Mouse (Mus musculus): Measurements from ENCODE around the gene Cga. TPM values are rescaled to one million over a fixed set of nuclear protein-coding genes. Genes with fewer than 3 reads are reported as not detected.
"Not testable (repeated sequence)": the region's sequence is repeated elsewhere in the genome, so short reads cannot be mapped to it uniquely, and the experiment has no call there.

Cga gene
- polyA plus RNA-seq, 1 experiment from 2014 or later, result 0.48 TPM

DNA sequence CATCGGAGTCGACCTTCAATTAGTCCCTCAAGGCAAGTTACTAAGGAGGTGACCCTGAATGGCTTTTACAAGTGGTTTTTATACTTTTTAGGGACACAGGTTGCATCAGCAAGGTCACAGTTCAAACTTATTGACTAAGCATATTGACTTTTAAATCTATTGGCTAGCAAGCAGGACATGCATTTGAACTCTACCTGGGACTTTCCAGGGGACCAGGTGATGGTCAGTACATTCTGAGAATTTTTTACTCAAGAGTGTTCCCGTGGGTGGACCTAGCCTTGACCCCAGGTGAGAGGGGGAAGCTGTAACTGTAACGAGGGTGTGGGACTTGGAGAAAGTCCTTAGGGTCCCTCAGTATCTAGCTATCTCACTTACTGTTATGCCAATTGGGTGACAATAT, 7.6 kb downstream of the Cga start:
- Histone ChIP-seq H3K4me2 (ENCODE audit: low read length) (no peak overlapping the region), H3K4me1 (ENCODE audit: control insufficient read depth, insufficient read depth, low read length) (peaks cover 2% of the 10 kb centered on the region; the same call in 1 of the 2 replicates), H3K36me3 (ENCODE audit: control insufficient read depth, insufficient read depth, low read length) (no peaks in the 10 kb centered on the region), H3K9ac (ENCODE audit: low read depth, low read length) (no peak overlapping the region), H3K27me3 (ENCODE audit: control insufficient read depth, insufficient read depth, low read depth, low read length) (no peaks in the 10 kb centered on the region), H3K9me3 (replicated peaks; ENCODE audit: control insufficient read depth, low read length, poor library complexity, severe bottlenecking) (no peaks in the 10 kb centered on the region), H3K27ac (ENCODE audit: low read length) (no peak overlapping the region), H3K4me3 (ENCODE audit: low read depth, low read length) (no peak overlapping the region)
- no peak for ATAC-seq
- 78% methylated on average over 4 of the region's 4 CpGs for WGBS

DNA sequence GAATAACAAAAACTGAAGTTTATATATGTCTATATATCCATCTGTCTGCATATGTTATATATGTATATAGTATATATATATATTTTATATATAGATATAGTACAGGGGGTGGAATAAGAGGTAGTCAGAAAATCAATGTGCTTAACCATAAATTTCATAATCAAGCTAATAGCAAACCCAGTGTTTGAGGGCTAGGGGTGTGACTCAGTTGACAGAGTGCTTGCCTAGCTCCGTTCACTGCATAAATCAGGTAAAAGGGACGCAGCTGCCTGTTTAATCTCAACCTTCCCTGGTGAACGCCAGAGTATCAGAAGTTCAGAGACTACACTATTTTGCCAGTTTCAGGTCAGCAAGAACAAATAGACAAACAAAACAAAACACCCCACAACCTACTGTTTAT, 8.0 kb downstream of the Cga start:
- H3K4me1 ChIP-seq (ENCODE audit: control insufficient read depth, insufficient read depth, low read length); H3K9me3 ChIP-seq (replicated peaks; ENCODE audit: control insufficient read depth, low read length, poor library complexity, severe bottlenecking); H3K4me3 ChIP-seq (ENCODE audit: low read depth, low read length); H3K27ac ChIP-seq (ENCODE audit: low read length); H3K36me3 ChIP-seq (ENCODE audit: control insufficient read depth, insufficient read depth, low read length); H3K27me3 ChIP-seq (ENCODE audit: control insufficient read depth, insufficient read depth, low read depth, low read length); ATAC-seq; H3K9ac ChIP-seq (ENCODE audit: low read depth, low read length); H3K4me2 ChIP-seq (ENCODE audit: low read length): not testable (repeated sequence)
- 87% methylated on average over 3 of the region's 3 CpGs for WGBS

GRCm38 (mm10) chr4:34905396-34905795, 11.8 kb downstream of the Cga start:
- WGBS, result 60% methylated on average over 5 of the region's 5 CpGs
- no peak overlapping the region for H3K4me3 ChIP-seq (ENCODE audit: low read depth, low read length)
- H3K27me3 ChIP-seq (ENCODE audit: control insufficient read depth, insufficient read depth, low read depth, low read length), result no peaks in the 10 kb centered on the region
- no peak overlapping the region for H3K4me2 ChIP-seq (ENCODE audit: low read length)
- no peaks in the 10 kb centered on the region for H3K9me3 ChIP-seq (replicated peaks; ENCODE audit: control insufficient read depth, low read length, poor library complexity, severe bottlenecking)
- H3K36me3 ChIP-seq (ENCODE audit: control insufficient read depth, insufficient read depth, low read length), result no peaks in the 10 kb centered on the region
- no peak overlapping the region for H3K9ac ChIP-seq (ENCODE audit: low read depth, low read length)
- no peak overlapping the region for H3K27ac ChIP-seq (ENCODE audit: low read length)
- no peak for ATAC-seq
- no peaks in the 10 kb centered on the region; the same call in 1 of the 2 replicates for H3K4me1 ChIP-seq (ENCODE audit: control insufficient read depth, insufficient read depth, low read length)

DNA sequence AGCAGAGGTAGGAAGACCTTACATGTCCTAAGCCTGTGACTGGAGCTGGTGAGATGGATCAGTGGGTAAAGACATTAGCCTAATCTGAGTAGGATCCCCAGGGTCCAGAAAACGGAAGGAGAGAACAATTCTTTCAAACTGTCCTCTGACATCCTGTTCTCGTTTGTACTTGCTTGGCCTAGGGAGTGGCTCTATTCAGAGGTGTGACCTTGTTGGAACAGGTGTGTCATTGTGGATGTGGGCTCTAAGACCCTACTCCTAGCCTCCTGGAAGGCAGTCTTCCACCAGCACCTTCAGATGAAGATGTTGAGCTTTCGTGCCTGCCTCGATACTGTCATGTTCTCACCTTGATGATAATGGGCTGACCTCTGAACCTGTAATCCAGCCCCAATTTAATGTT, 12.6 kb downstream of the Cga start:
- Histone ChIP-seq H3K36me3 (ENCODE audit: control insufficient read depth, insufficient read depth, low read length) (no peaks in the 10 kb centered on the region), H3K4me1 (ENCODE audit: control insufficient read depth, insufficient read depth, low read length) (no peaks in the 10 kb centered on the region), H3K9me3 (replicated peaks; ENCODE audit: control insufficient read depth, low read length, poor library complexity, severe bottlenecking) (no peaks in the 10 kb centered on the region), H3K27ac (ENCODE audit: low read length) (no peak overlapping the region), H3K4me3 (ENCODE audit: low read depth, low read length) (no peak overlapping the region), H3K27me3 (ENCODE audit: control insufficient read depth, insufficient read depth, low read depth, low read length) (no peaks in the 10 kb centered on the region), H3K9ac (ENCODE audit: low read depth, low read length) (no peak overlapping the region), H3K4me2 (ENCODE audit: low read length) (no peak overlapping the region)
- ATAC-seq, result no peak
- WGBS, result 73% methylated on average over 4 of the region's 4 CpGs

- H3K9me3 ChIP-seq (replicated peaks; ENCODE audit: control insufficient read depth, low read length, poor library complexity, severe bottlenecking), result no peaks in the 10 kb centered on the region
- no peak overlapping the region for H3K4me2 ChIP-seq (ENCODE audit: low read length)
- H3K27me3 ChIP-seq (ENCODE audit: control insufficient read depth, insufficient read depth, low read depth, low read length), result no peaks in the 10 kb centered on the region
- no peak overlapping the region for H3K27ac ChIP-seq (ENCODE audit: low read length)
- ATAC-seq, result no peak
- WGBS, result 43% methylated on average over 14 of the region's 14 CpGs
- no peaks in the 10 kb centered on the region for H3K36me3 ChIP-seq (ENCODE audit: control insufficient read depth, insufficient read depth, low read length)
- H3K9ac ChIP-seq (ENCODE audit: low read depth, low read length), result no peak overlapping the region
- H3K4me1 ChIP-seq (ENCODE audit: control insufficient read depth, insufficient read depth, low read length), result no peaks in the 10 kb centered on the region
- H3K4me3 ChIP-seq (ENCODE audit: low read depth, low read length), result no peak overlapping the region
Measured at GRCm38 (mm10) chr4:34907026-34907425, 13.4 kb downstream of the Cga start.

DNA sequence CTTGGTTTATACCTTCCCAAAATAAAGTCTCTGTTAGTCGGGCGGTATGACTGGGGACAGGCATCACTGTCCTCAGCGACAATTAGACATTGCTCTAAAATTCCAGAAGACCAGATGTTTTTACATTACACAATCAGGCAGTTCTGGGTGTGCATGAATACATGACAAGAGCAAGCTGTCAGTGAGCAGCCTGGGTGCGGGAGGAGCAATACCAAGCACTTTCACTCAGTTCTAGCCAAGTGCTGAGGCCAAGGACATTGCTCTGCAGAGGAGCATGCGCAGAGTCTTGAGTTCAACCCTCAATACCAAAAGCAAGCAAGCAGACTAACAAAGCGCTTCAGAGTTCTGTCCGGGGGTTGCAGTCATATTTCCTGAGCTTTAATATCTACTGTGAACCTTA, 14.5 kb downstream of the Cga start:
- Histone ChIP-seq H3K36me3 (ENCODE audit: control insufficient read depth, insufficient read depth, low read length) (no peaks in the 10 kb centered on the region), H3K9ac (ENCODE audit: low read depth, low read length) (no peak overlapping the region), H3K9me3 (replicated peaks; ENCODE audit: control insufficient read depth, low read length, poor library complexity, severe bottlenecking) (no peaks in the 10 kb centered on the region), H3K27ac (ENCODE audit: low read length) (no peak overlapping the region), H3K4me1 (ENCODE audit: control insufficient read depth, insufficient read depth, low read length) (no peaks in the 10 kb centered on the region), H3K4me3 (ENCODE audit: low read depth, low read length) (no peak overlapping the region), H3K27me3 (ENCODE audit: control insufficient read depth, insufficient read depth, low read depth, low read length) (no peaks in the 10 kb centered on the region), H3K4me2 (ENCODE audit: low read length) (no peak overlapping the region)
- WGBS, result 92% methylated on average over 7 of the region's 7 CpGs
- no peak for ATAC-seq

- ATAC-seq, result no peak
- H3K9me3 ChIP-seq (replicated peaks; ENCODE audit: control insufficient read depth, low read length, poor library complexity, severe bottlenecking), result no peaks in the 10 kb centered on the region
- no peak overlapping the region for H3K4me3 ChIP-seq (ENCODE audit: low read depth, low read length)
- H3K36me3 ChIP-seq (ENCODE audit: control insufficient read depth, insufficient read depth, low read length), result no peaks in the 10 kb centered on the region
- no peaks in the 10 kb centered on the region for H3K27me3 ChIP-seq (ENCODE audit: control insufficient read depth, insufficient read depth, low read depth, low read length)
- no peak overlapping the region for H3K27ac ChIP-seq (ENCODE audit: low read length)
- H3K9ac ChIP-seq (ENCODE audit: low read depth, low read length), result no peak overlapping the region
- WGBS, result 71% methylated on average over 3 of the region's 3 CpGs
- no peak overlapping the region for H3K4me2 ChIP-seq (ENCODE audit: low read length)
- H3K4me1 ChIP-seq (ENCODE audit: control insufficient read depth, insufficient read depth, low read length), result no peaks in the 10 kb centered on the region
Measured at GRCm38 (mm10) chr4:34911401-34911800, 17.8 kb downstream of the Cga start.

DNA sequence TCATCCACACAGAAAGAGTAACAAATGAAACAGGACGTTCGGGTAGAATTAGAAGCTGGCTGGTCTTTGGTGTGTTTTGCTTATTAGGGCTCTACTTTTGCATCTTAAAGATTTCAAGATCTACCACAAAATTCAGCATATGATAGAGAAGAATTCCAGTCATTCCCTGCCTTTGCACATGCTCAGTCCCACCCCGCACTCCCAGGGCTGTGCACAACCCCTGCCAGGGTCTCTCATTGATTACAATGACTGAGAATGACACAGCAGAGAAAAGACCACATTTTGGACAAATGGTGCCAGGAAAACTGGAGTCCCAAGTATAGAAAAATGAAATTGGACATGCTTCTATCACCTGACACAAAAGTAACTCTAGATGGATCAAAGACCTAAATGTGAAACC, 18.6 kb downstream of the Cga start:
- ATAC-seq, result no peak
- no peaks in the 10 kb centered on the region for H3K9me3 ChIP-seq (replicated peaks; ENCODE audit: control insufficient read depth, low read length, poor library complexity, severe bottlenecking)
- no peak overlapping the region for H3K9ac ChIP-seq (ENCODE audit: low read depth, low read length)
- no peak overlapping the region for H3K4me2 ChIP-seq (ENCODE audit: low read length)
- H3K4me1 ChIP-seq (ENCODE audit: control insufficient read depth, insufficient read depth, low read length), result no peaks in the 10 kb centered on the region
- H3K36me3 ChIP-seq (ENCODE audit: control insufficient read depth, insufficient read depth, low read length), result no peaks in the 10 kb centered on the region
- WGBS, result 86% methylated on average over 3 of the region's 3 CpGs
- H3K4me3 ChIP-seq (ENCODE audit: low read depth, low read length), result no peak overlapping the region
- H3K27ac ChIP-seq (ENCODE audit: low read length), result no peak overlapping the region
- no peaks in the 10 kb centered on the region for H3K27me3 ChIP-seq (ENCODE audit: control insufficient read depth, insufficient read depth, low read depth, low read length)

- ATAC-seq, result no peak
- Histone ChIP-seq H3K4me3 (ENCODE audit: low read depth, low read length) (no peak overlapping the region), H3K4me2 (ENCODE audit: low read length) (no peak overlapping the region), H3K9me3 (replicated peaks; ENCODE audit: control insufficient read depth, low read length, poor library complexity, severe bottlenecking) (no peaks in the 10 kb centered on the region), H3K36me3 (ENCODE audit: control insufficient read depth, insufficient read depth, low read length) (no peaks in the 10 kb centered on the region), H3K27me3 (ENCODE audit: control insufficient read depth, insufficient read depth, low read depth, low read length) (no peaks in the 10 kb centered on the region), H3K4me1 (ENCODE audit: control insufficient read depth, insufficient read depth, low read length) (no peaks in the 10 kb centered on the region), H3K9ac (ENCODE audit: low read depth, low read length) (no peak overlapping the region), H3K27ac (ENCODE audit: low read length) (no peak overlapping the region)
- WGBS, result 52% methylated on average over 7 of the region's 7 CpGs
Measured at GRCm38 (mm10) chr4:34917400-34917799, 23.8 kb downstream of the Cga start.
